In genomic region chr4:130167321-130167720, GRCm38 (mm10) we compare ENCODE assay signal across 9 mouse cellular contexts. TPM values are rescaled to one million over a fixed set of nuclear protein-coding genes. Genes with fewer than 3 reads are reported as not detected.
DNase-seq lines count a peak whose midpoint lies in the region; ATAC-seq lines count a peak whose summit lies in the region.
"Had no signal": no experiment of that assay in that cellular context is flagged by ENCODE, and none has a peak within 500 bp of the region (broad histone marks: within the 10 kb centered on the region; RNA-seq: fewer than 3 reads in every experiment).

No protein-coding gene starts in this region.

- peaks cover 10% of the 10 kb centered on the region for H3K36me3 ChIP-seq in heart, embryonic 14.5 days (ENCODE audit: control insufficient read depth, insufficient read depth, low read length)
- no peaks in the 10 kb centered on the region for H3K36me3 ChIP-seq in embryonic facial prominence, embryonic 11.5 days (replicated peaks; ENCODE audit: control insufficient read depth, insufficient read depth, low read depth, low read length)
- H3K36me3 ChIP-seq in hindbrain, embryonic 12.5 days: no peaks in the 10 kb centered on the region
- H3K36me3 ChIP-seq in midbrain, embryonic 11.5 days (ENCODE audit: control insufficient read depth, insufficient read depth, low read length): no peaks in the 10 kb centered on the region

- ATAC-seq in heart, embryonic 14.5 days (ENCODE audit: insufficient number of reproducible peaks, insufficient read depth, low FRiP score, low read depth): no peak
- no peak for ATAC-seq in embryonic facial prominence, embryonic 11.5 days (replicated peaks; ENCODE audit: insufficient number of reproducible peaks, low FRiP score, low TSS enrichment, low read depth)
- ATAC-seq in hindbrain, embryonic 12.5 days (ENCODE audit: low FRiP score): no peak
- ATAC-seq in midbrain, embryonic 11.5 days (ENCODE audit: low FRiP score): no peak

- peaks cover 66 to 78% of the 10 kb centered on the region in 2 experiments for H3K4me1 ChIP-seq in heart, embryonic 14.5 days (ENCODE audit: control insufficient read depth in 2 of 2, insufficient read depth in 2 of 2, low read length in 2 of 2)
- peaks cover 11% of the 10 kb centered on the region for H3K4me1 ChIP-seq in embryonic facial prominence, embryonic 11.5 days (ENCODE audit: control insufficient read depth, insufficient read depth, low read length)
- peaks cover 44% of the 10 kb centered on the region for H3K4me1 ChIP-seq in hindbrain, embryonic 12.5 days
- peaks cover 6% of the 10 kb centered on the region; the same call in 1 of the 2 replicates for H3K4me1 ChIP-seq in midbrain, embryonic 11.5 days (ENCODE audit: control insufficient read depth, insufficient read depth, low read length)

- peak overlapping the region; percentile 80 to 91; a peak in 3 of 4 replicates for H3K27ac ChIP-seq in heart, embryonic 14.5 days (replicated peaks in 1 of 2; ENCODE audit: control insufficient read depth in 1 of 2, insufficient read depth in 1 of 2, low read depth in 2 of 2, low read length in 2 of 2)
- no peak overlapping the region for H3K27ac ChIP-seq in embryonic facial prominence, embryonic 11.5 days (replicated peaks; ENCODE audit: low read depth, low read length)
- H3K27ac ChIP-seq in hindbrain, embryonic 12.5 days: no peak overlapping the region
- H3K27ac ChIP-seq in midbrain, embryonic 11.5 days (ENCODE audit: low read depth, low read length): no peak overlapping the region
- H3K27ac ChIP-seq: liver, embryonic 14.5 days had no signal

- H3K4me3 ChIP-seq in heart, embryonic 14.5 days (ENCODE audit: control insufficient read depth in 1 of 2, insufficient read depth in 1 of 2, low read depth in 1 of 2, low read length in 2 of 2): no peak overlapping the region
- H3K4me3 ChIP-seq in embryonic facial prominence, embryonic 11.5 days (ENCODE audit: low read depth, low read length): no peak overlapping the region
- H3K4me3 ChIP-seq in hindbrain, embryonic 12.5 days: no peak overlapping the region
- no peak overlapping the region for H3K4me3 ChIP-seq in midbrain, embryonic 11.5 days (ENCODE audit: low read depth, low read length)

- no peaks in the 10 kb centered on the region for H3K9me3 ChIP-seq in heart, embryonic 14.5 days (ENCODE audit: control insufficient read depth, low read length)
- no peaks in the 10 kb centered on the region for H3K9me3 ChIP-seq in embryonic facial prominence, embryonic 11.5 days (replicated peaks; ENCODE audit: control insufficient read depth, low read length)
- H3K9me3 ChIP-seq in hindbrain, embryonic 12.5 days (replicated peaks): no peaks in the 10 kb centered on the region
- no peaks in the 10 kb centered on the region for H3K9me3 ChIP-seq in midbrain, embryonic 11.5 days (ENCODE audit: control insufficient read depth, low read length)

- 65% methylated on average over 22 of the region's 22 CpGs for WGBS in heart, embryonic 14.5 days
- 54% methylated on average over 22 of the region's 22 CpGs for WGBS in embryonic facial prominence, embryonic 11.5 days
- WGBS in hindbrain, embryonic 12.5 days: 48% methylated on average over 22 of the region's 22 CpGs
- WGBS in midbrain, embryonic 11.5 days: 55% methylated on average over 22 of the region's 22 CpGs

- peak overlapping the region; percentile 58 for H3K4me2 ChIP-seq in heart, embryonic 14.5 days (ENCODE audit: low read length)
- H3K4me2 ChIP-seq in embryonic facial prominence, embryonic 11.5 days (ENCODE audit: low read depth, low read length): 0 out of 2 replicates have a peak overlapping the region, but pooled peaks have one; percentile 8
- peak overlapping the region; percentile 27; the same call in 1 of the 2 replicates for H3K4me2 ChIP-seq in hindbrain, embryonic 12.5 days (replicated peaks)
- H3K4me2 ChIP-seq in midbrain, embryonic 11.5 days: peak overlapping the region; percentile 3; the same call in 1 of the 2 replicates

- H3K9ac ChIP-seq in heart, embryonic 14.5 days (ENCODE audit: low read length): peak overlapping the region; percentile 65
- no peak overlapping the region for H3K9ac ChIP-seq in embryonic facial prominence, embryonic 11.5 days (replicated peaks; ENCODE audit: low read length)
- no peak overlapping the region for H3K9ac ChIP-seq in hindbrain, embryonic 12.5 days
- H3K9ac ChIP-seq in midbrain, embryonic 11.5 days (ENCODE audit: low read length): no peak overlapping the region
- H3K9ac ChIP-seq: liver, embryonic 14.5 days had no signal

- H3K27me3 ChIP-seq in heart, embryonic 14.5 days (ENCODE audit: control insufficient read depth, insufficient read depth, low read length): no peaks in the 10 kb centered on the region
- 0 out of 2 replicates have a peak, but pooled peaks cover 2% of the 10 kb centered on the region for H3K27me3 ChIP-seq in embryonic facial prominence, embryonic 11.5 days (ENCODE audit: control insufficient read depth, insufficient read depth, low read length)
- H3K27me3 ChIP-seq in hindbrain, embryonic 12.5 days: peaks cover 47% of the 10 kb centered on the region
- H3K27me3 ChIP-seq in midbrain, embryonic 11.5 days (ENCODE audit: control insufficient read depth, insufficient read depth, low read length): peaks cover 11% of the 10 kb centered on the region

- no peak for DNase-seq in heart, adult 18-20 months
- DNase-seq in embryonic facial prominence, embryonic 11.5 days (ENCODE audit: low spot score): no peak
- DNase-seq in midbrain, embryonic 11.5 days (ENCODE audit: low spot score, missing footprints): no peak
- no peak for DNase-seq in layer of hippocampus, postnatal 25 days (ENCODE audit: extremely low spot score in 1 of 2, low spot score in 1 of 2)
- DNase-seq in right cerebral cortex, adult 2 months (ENCODE audit: low spot score in 2 of 2): no peak
- DNase-seq in layer of hippocampus, postnatal 36 days: no peak

RNA-seq across cellular contexts. Expression of gene Tinagl1, which starts 7.6 kb away (rescaled TPM):
- polyA plus RNA-seq in heart, embryonic 14.5 days (2014; fragmentation: Nextera tagmentation; extraction: Ambion mirVana): 31.5 and 34.4 TPM in 2 replicates
- 10 to 100 TPM; 55.7 to 66.1 TPM for total RNA-seq in heart, adult 18-20 months (2021)
- polyA plus RNA-seq in embryonic facial prominence, embryonic 11.5 days (2014; fragmentation: Nextera tagmentation; extraction: Ambion mirVana): 6.4 and 8.2 TPM in 2 replicates
- polyA plus RNA-seq in hindbrain, embryonic 12.5 days (2016; fragmentation: Nextera tagmentation; extraction: Ambion mirVana): 10.6 and 11.0 TPM in 2 replicates
- polyA plus RNA-seq in midbrain, embryonic 11.5 days (2014; fragmentation: Nextera tagmentation; extraction: Ambion mirVana): 5.1 and 6.1 TPM in 2 replicates
- total RNA-seq in layer of hippocampus, postnatal 25 days (2021): 1 to 10 TPM; 7.5 to 8.7 TPM
- 1 to 10 TPM; 6.2 to 9.9 TPM for total RNA-seq in layer of hippocampus, postnatal 36 days (2021)

RNA-seq across cellular contexts. Expression of gene Hcrtr1, which starts 28.2 kb away (rescaled TPM):
- 0.15 TPM in 1 of 2 replicates, not detected in the other for polyA plus RNA-seq in heart, embryonic 14.5 days (2014; fragmentation: Nextera tagmentation; extraction: Ambion mirVana)
- not detected for total RNA-seq in heart, adult 18-20 months (2021)
- 0.11 and 0.31 TPM in 2 replicates for polyA plus RNA-seq in embryonic facial prominence, embryonic 11.5 days (2014; fragmentation: Nextera tagmentation; extraction: Ambion mirVana)
- polyA plus RNA-seq in hindbrain, embryonic 12.5 days (2016; fragmentation: Nextera tagmentation; extraction: Ambion mirVana): 1.0 and 1.3 TPM in 2 replicates
- 0.14 and 0.18 TPM in 2 replicates for polyA plus RNA-seq in midbrain, embryonic 11.5 days (2014; fragmentation: Nextera tagmentation; extraction: Ambion mirVana)
- total RNA-seq in layer of hippocampus, postnatal 25 days (2021): 1 to 10 TPM; 3.2 to 4.5 TPM
- 1 to 10 TPM; 2.7 to 3.1 TPM for total RNA-seq in layer of hippocampus, postnatal 36 days (2021)
- polyA plus RNA-seq: liver, embryonic 14.5 days had no signal

RNA-seq across cellular contexts. Expression of gene Gm853, which starts 54.9 kb away (rescaled TPM):
- not detected in 2 replicates for polyA plus RNA-seq in heart, embryonic 14.5 days (2014; fragmentation: Nextera tagmentation; extraction: Ambion mirVana)
- total RNA-seq in heart, adult 18-20 months (2021): not detected
- polyA plus RNA-seq in embryonic facial prominence, embryonic 11.5 days (2014; fragmentation: Nextera tagmentation; extraction: Ambion mirVana): not detected in 2 replicates
- 1.1 and 1.4 TPM in 2 replicates for polyA plus RNA-seq in hindbrain, embryonic 12.5 days (2016; fragmentation: Nextera tagmentation; extraction: Ambion mirVana)
- polyA plus RNA-seq in midbrain, embryonic 11.5 days (2014; fragmentation: Nextera tagmentation; extraction: Ambion mirVana): not detected in 2 replicates
- total RNA-seq in layer of hippocampus, postnatal 25 days (2021): not detected
- total RNA-seq in layer of hippocampus, postnatal 36 days (2021): not detected
- polyA plus RNA-seq: liver, embryonic 14.5 days had no signal

Comparison
In these comparisons a context has a peak if more than half of its experiments do, and no peak if none do; other contexts are left out.
1. H3K27ac ChIP-seq: peak in heart, embryonic 14.5 days (2 of 2); none in embryonic facial prominence, embryonic 11.5 days (single experiment), hindbrain, embryonic 12.5 days (single experiment) and midbrain, embryonic 11.5 days (single experiment).
2. H3K4me2 ChIP-seq: peak in every context shown above with its lines; median percentile 58 in heart, embryonic 14.5 days; 27 in hindbrain, embryonic 12.5 days; 8 in embryonic facial prominence, embryonic 11.5 days; 3 in midbrain, embryonic 11.5 days.